Mouse (Mus musculus) spleen, adult 12 weeks (tissue): Measurements from ENCODE around the gene 2010111I01Rik.

Source experiments
- DNase-seq: peaks from one replicate; pipeline ENCODE4 v3.0.0; 2022; ENCODE audit warnings: low spot score

Gene 2010111I01Rik

GRCm38 (mm10) chr13:63243586-63243985, 278.9 kb downstream of the 2010111I01Rik start:
- no peak for DNase-seq

DNA sequence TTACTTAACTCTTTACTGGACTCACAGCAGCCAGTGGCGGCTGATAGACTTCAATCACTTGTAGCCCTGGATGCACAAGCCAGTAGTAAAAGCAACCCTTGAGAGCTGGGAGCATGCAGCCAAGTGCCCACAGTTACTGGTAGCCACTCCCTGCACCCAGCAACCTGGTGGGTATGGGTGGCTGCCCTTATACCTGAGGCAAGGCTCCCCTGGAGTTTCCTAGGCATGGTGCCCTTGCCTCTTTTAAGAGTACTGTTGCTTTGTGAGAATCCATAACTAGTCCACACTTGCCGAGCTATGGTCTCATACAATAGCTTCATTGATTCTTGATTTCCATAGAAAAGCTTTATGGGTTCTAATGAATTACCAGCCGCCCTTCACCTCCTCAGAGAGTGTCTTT, 279.7 kb downstream of the 2010111I01Rik start:
- no peak for DNase-seq

DNA sequence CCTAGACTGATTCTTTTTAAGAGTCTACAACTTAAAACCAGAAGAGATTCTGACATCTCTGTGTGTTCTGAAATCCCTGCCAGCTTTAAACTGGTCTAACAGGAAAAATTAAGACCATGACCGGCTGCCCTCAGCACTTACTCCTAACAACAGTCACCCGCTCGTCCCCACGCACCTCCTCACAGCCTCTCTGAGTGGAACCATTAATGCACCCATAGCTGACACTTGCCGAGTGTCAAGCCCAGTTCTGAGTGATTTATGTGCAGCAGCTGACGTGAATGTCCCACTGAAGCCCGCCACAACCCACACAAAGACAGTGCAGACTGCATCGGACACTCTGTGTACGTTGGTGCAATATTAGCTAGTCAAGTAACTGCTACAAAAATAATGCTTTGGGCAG, 280.5 kb downstream of the 2010111I01Rik start:
- DNase-seq: no peak

GRCm38 (mm10) chr13:63245812-63246211, 281.1 kb downstream of the 2010111I01Rik start:
- no peak for DNase-seq

DNA sequence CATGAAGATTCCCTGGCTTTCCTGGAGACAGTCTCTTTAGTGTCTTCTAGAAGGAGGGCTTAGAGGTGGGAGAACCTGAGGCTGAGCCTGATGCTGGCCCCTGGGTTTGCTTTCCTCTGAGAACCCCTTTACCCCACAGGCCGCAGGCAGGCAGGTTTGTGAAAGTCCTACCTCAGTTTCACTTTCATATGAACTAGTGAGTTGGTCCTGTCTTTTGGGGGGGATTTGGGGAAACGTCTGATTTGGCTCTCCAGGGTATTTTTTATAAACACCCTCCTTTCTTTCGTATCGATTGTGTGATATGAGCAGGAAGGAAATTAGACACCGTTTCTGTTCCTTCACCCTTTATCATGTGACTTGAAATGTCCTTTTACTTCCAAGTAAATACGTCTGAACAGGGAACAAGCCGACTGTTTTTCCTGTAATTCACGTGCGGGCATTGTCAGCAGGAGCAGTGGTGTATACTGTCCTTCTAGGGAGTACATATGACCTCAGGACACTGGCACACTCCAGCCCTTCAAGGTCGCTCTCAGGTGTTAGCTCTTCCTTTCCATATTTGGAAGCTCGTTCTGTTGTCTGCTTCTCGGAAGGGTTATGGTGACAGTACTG, 281.7 kb downstream of the 2010111I01Rik start:
- DNase-seq: no peak

DNA sequence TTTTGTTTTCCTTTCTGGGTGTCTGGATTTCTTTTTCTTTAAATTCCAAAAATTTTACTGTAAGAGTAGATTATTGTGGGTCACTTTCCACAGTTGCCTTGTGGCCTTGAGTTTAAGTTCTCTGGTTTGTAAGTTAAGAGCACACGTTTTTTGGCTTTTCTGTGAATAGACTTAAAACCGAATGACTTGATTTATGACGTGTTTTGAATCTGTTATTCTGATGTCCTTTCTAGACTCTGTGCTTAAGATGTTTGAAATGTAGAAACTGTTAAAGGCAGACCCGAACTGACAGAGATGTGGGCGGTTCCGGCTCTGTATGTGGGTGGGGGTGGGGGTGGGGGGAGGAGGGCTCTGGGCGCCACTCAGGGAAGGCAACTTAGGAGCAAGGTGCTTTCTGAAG, 282.3 kb downstream of the 2010111I01Rik start:
- DNase-seq: no peak

- no peak for DNase-seq
Measured at GRCm38 (mm10) chr13:63247631-63248030, 282.9 kb downstream of the 2010111I01Rik start.

DNA sequence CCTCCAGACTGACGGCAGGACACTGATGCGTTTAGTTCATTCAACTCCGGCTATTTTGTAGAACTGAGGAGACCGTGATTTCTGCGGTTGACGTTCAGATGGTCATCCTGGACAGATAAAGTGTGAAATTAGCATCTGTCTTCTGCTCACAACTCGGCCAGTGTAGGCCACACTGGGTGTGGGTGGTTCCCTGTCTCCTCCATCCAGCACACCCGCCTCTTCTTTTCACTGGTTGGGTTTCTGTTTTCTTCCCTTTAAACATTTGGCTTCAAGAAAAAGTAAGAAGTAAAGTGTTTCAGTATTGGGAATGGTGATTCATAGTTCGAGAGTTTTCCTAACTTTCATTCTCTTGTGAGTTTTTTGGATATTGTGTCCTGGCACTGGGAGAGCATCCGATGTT, 283.6 kb downstream of the 2010111I01Rik start:
- DNase-seq: no peak

DNA sequence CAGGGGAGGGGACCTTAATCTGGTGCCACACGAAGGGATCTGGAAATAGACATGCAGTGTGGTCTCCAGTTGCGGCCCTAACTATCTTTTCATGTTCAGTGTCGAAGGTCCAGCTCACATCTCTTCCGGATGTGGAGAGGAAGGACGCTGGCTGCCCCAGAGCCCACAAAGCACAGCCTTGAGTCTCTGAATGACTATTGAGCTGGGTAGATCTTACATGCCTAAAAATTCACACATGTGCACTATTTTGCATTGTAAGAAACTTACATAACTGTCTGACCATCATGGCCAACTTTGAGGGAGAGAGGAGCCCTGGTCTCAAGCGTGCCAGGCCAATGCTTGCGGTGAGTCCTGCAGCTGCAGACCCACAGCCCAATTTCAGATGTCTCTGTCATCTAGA, 284.5 kb downstream of the 2010111I01Rik start:
- no peak for DNase-seq

- DNase-seq: no peak
Measured at GRCm38 (mm10) chr13:63249741-63250431, 285.2 kb downstream of the 2010111I01Rik start.

GRCm38 (mm10) chr13:63250441-63250980, 285.8 kb downstream of the 2010111I01Rik start:
- no peak for DNase-seq

DNA sequence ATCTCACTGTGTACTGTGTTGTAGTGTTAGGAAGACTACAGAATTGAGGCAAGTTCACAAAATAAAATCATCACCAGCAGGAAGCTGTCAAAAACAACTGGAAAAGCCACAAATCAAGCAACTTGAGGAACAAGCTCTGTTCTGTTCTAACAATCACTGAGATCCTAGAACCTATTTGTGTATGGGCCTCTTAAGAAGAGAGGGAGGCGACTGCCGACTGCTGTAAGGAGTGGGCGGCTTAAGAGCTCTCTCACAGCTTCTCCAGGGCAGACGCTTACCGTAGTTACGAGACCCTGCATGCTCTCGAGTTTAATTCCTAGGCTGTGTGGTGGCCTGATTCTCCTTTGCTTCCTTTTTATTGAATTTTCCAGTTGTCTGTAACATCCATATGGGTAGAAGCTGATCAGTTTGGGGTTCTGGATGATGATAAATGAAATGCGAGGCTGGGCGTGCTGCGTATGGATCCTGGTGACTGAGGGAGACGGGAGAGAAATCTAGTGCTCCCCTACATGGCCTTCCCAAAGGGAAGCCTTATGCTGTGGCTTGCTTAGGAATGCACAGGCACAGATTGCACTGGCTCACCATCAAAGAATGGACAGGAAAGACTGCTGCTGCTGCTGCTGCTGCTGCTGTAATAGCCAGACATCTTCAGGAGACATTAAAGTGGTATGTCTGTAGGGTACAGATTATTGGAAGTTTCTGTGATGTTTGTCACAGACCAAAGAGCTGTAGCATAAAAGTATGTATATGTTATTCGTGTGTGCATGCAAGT, 286.6 kb downstream of the 2010111I01Rik start:
- DNase-seq: no peak

GRCm38 (mm10) chr13:63252295-63253010, 287.8 kb downstream of the 2010111I01Rik start:
- DNase-seq: no peak

- no peak for DNase-seq
Measured at GRCm38 (mm10) chr13:63253147-63253546, 288.5 kb downstream of the 2010111I01Rik start.

DNA sequence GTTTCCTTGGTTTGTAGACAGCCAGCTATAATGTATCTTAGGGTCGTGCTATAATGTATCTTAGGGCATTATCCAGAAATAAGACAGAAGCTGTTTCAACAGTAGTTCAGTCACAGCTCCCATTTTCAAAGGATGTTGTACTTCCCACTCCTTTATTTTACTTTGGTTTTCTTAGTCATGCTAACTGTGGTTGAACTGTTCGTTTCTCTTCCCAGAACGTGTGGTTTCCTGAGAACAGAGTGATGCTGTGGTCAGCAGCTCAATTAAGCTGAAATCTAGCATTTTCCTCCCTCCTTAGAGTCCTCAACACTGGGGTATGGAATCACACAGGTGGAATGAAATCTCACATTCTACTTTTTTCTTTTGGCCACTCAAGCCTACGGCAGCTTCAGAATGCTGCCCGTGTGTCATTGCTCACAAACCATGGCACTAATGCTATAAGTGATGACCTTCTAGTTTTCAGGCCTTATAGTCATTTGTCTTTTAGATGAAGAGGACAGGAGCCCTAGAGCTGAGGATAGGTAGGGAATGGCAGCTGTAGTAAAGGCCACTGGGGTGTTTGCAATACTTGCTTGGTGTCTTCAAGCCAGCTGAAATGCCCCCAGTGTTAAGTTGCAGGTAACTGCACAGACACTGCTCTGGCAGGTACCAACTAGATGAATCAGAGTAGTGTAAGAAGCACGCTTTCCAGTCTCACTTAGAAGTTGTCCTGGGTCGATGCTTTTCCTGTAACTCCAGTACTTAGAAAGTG, 289.4 kb downstream of the 2010111I01Rik start:
- DNase-seq: no peak

DNA sequence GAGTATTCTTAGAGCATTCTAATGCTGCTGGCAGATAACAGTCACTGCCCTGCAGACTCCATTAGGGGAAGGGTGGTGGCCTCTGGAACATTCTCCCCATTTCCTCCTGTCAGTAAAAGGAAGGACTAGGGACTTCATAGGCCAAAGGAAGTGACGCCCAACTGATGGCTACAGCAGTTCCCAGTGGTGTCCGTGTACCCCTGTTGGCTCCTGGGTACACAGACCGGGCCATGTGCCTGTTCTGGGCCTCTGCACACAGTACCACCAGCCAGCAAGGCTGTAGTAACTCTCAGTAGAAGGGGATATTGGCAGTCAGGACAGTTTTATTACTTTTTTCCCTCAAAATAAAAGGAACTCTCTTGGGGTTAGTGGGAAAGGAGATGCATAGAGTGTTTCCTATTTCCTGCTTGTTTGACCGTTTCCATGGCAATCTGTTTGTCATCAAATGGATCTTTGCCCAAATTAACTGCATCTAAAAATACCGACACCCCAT, 290.9 kb downstream of the 2010111I01Rik start:
- DNase-seq: no peak

DNA sequence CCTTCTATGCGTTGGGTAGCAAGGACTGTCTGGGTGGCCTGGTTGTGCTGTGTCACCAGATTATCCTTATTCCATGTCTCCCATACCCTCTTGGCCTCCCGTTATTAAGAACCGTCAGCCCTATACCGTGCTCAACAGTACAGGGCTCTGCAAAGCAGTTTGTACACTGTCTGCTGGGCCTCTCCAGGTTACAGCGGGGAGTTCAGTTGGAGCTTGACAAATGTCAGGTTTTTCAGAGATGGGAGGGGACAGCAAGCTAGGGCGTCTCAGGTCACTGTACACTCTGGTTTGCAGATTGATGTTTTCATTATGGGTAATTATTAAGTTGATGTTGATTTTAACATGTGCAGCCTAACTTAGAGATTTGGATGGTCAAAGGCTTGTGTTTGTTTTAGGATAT, 291.5 kb downstream of the 2010111I01Rik start:
- DNase-seq: no peak

GRCm38 (mm10) chr13:63256807-63257206, 292.1 kb downstream of the 2010111I01Rik start:
- DNase-seq: no peak

DNA sequence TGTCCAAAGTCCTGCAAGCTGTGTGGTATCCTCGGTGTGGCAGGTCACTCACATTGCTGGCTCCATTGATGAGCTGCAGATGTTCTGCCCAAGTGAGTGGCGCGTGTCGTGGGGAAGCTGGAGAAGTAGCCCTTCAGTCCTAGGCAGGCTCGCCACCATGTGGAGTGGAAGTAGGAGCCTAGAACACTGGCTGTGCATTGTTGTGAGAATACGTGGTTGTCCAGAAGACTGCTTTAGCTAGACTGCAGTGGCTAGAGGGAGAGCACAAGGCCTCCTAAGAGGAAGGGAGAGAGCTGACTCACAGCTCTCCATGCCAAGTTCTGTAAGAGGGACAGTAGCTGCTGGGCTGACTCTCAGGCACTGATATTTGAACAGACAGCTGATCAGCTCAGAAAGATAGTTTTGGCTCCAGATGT, 293.5 kb downstream of the 2010111I01Rik start:
- DNase-seq: no peak

GRCm38 (mm10) chr13:63258671-63259070, 294.0 kb downstream of the 2010111I01Rik start:
- DNase-seq: no peak

DNA sequence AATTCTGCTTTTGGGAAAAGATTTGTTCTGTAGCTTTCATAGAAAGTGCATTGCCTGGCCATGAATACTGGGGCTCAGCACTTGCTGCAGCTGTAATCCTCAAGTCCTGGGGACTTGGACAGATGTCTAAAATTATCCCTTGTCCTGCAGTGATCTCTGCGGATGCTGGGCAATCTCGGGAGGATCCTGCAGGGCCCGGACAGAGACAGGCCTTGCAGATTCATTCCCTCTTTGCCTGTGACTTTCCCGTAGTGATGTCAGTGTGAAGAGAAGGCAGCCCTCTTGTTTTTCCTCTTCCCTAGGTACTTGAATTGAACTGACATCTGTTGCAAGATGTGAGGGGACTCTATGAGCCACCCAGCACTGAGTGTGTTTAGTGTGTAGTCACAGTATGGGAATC, 295.4 kb downstream of the 2010111I01Rik start:
- DNase-seq: no peak
